Mouse (Mus musculus) midbrain, embryonic 10.5 days (tissue): ENCODE measurements at regions not wholly inside any gene's neighbourhood (a gene's known extent, or its start where the extent isn't known, plus 50 kb on each side); places are given as distances from the start of the nearest gene placed in this dataset.

Source experiments
- DNase-seq: peaks from one replicate; pipeline ENCODE4 v3.0.0-alpha.2; 2017; ENCODE audit warnings: low spot score
- H3K27ac ChIP-seq: fragments of 300-500 bp; sonication (generic); replicated peaks from 2 replicates; pipeline ENCODE4 v1.5.1; 2016; ENCODE audit warnings: mild to moderate bottlenecking
- H3K27me3 ChIP-seq: fragments of 300-500 bp; sonication (generic); 2 replicates; pipeline ENCODE4 v1.6.1; 2016; ENCODE audit warnings: low read depth, mild to moderate bottlenecking; ENCODE audit not compliant: poor library complexity, severe bottlenecking
- H3K36me3 ChIP-seq: fragments of 300-500 bp; sonication (generic); 2 replicates; pipeline ENCODE4 v1.6.1; 2016; ENCODE audit warnings: mild to moderate bottlenecking, moderate library complexity
- H3K4me1 ChIP-seq: fragments of 300-500 bp; sonication (generic); 2 replicates; pipeline ENCODE4 v1.6.1; 2016
- H3K4me3 ChIP-seq: fragments of 300-500 bp; sonication (generic); 2 replicates; pipeline ENCODE4 v1.5.1; 2016; ENCODE audit warnings: mild to moderate bottlenecking, moderate library complexity
- H3K9me3 ChIP-seq: fragments of 300-500 bp; sonication (generic); replicated peaks from 2 replicates; pipeline ENCODE4 v1.6.1; 2016; ENCODE audit warnings: mild to moderate bottlenecking
- WGBS: fragments of 180-500 bp; shearing (Covaris S2); methylation state at CpG from one replicate; pipeline ENCODE4 v1.1.7; 2016; 5-methylcytosine and 5-hydroxymethylcytosine counted together

DNA sequence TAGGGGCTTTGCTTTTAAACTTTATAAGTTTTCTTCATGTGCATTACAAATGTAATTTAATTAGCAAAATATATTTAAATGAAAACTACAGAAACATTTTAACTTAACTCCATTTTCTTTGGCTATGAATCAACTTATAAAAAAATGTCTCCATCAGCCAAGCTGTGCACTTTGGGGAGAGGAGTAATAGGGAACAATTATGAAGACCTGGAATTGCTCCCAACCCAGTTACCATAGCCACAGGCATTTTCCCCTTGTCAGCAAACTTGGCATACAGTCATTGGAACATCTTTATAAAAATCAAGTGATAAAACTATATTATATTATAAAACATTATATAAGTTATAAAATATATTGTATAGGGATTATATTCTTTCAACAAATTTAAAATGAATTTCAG, 65.0 kb downstream of the Atxn7l3b start:
- DNase-seq: no peak
- no peak overlapping the region for H3K27ac ChIP-seq

DNA sequence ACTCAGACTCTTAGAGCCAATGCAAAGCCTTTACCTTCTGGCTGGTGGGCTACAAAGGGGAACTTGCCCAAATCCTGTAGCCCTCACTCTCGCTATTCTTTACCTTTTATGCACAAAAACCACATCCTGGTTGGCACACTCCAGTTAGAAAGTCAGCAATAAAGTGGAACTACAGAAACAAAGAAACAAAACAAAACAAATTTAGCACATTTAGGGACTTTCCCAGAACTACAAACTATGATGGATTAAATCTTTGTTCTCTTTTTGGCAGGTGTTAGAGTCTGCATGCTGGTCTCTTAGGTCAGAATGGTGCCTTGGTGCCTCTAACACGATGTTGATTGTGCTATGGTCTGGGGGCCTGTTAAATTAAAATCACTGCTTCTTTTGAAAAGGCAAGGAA, 65.4 kb downstream of the Atxn7l3b start:
- DNase-seq: no peak
- Histone ChIP-seq H3K36me3 (no peaks in the 10 kb centered on the region), H3K4me3 (no peak overlapping the region), H3K4me1 (no peaks in the 10 kb centered on the region), H3K27me3 (no peaks in the 10 kb centered on the region), H3K9me3 (no peaks in the 10 kb centered on the region), H3K27ac (no peak overlapping the region)
- 66% methylated on average over 2 of the region's 2 CpGs for WGBS

More for the DNA sequence above, 65.0 kb downstream of the Atxn7l3b start:
- no peaks in the 10 kb centered on the region for H3K27me3 ChIP-seq
- H3K4me3 ChIP-seq: no peak overlapping the region
- H3K36me3 ChIP-seq: no peaks in the 10 kb centered on the region
- H3K9me3 ChIP-seq: no peaks in the 10 kb centered on the region
- H3K4me1 ChIP-seq: no peaks in the 10 kb centered on the region

DNA sequence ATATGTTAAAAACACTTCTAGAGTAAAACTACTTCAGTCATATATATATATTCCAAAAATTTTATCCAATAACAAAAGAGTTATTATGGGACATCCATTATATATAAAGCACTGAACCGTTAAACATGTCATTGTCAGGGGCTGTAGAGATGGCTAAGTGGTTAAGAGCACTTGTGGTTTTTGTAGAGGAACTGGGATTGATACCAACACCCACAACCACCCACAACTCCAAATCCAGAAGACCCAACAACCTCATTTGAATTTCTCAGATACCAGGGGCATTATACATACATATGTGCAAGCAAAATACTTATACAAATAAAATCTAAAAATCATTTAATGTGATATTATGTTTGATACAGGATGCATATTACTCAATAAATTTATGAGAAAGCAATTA, 76.8 kb downstream of the Atxn7l3b start:
- 92% methylated on average over 1 of the region's 1 CpGs for WGBS
- DNase-seq: no peak
- no peaks in the 10 kb centered on the region for H3K36me3 ChIP-seq
- H3K4me1 ChIP-seq: no peaks in the 10 kb centered on the region
- H3K27me3 ChIP-seq: no peaks in the 10 kb centered on the region
- H3K27ac ChIP-seq: no peak overlapping the region
- H3K4me3 ChIP-seq: no peak overlapping the region
- H3K9me3 ChIP-seq: no peaks in the 10 kb centered on the region

DNA sequence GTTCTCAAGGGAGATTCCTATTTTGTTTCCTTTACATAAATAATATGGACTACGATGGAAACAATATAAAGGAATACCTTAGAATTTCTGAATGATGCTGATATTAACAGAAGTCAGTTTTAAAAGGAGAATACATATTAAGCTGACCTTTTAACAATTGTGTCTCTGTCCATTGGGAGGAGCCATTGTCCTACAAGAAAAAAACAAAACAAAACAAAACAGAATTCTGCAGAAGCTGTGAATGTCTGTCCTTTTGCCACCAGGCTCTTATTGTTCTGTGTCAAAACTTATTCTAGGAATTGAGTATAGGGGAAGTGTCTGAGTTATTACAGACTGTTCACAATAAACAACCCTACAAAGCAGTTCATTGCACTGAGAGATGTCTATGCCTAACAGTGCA, 82.6 kb downstream of the Atxn7l3b start:
- no peaks in the 10 kb centered on the region for H3K4me1 ChIP-seq
- no peaks in the 10 kb centered on the region for H3K9me3 ChIP-seq
- H3K27ac ChIP-seq: no peak overlapping the region
- no peaks in the 10 kb centered on the region for H3K27me3 ChIP-seq
- no peaks in the 10 kb centered on the region for H3K36me3 ChIP-seq
- no peak overlapping the region for H3K4me3 ChIP-seq
- 79% methylated on average over 1 of the region's 1 CpGs for WGBS
- DNase-seq: no peak

DNA sequence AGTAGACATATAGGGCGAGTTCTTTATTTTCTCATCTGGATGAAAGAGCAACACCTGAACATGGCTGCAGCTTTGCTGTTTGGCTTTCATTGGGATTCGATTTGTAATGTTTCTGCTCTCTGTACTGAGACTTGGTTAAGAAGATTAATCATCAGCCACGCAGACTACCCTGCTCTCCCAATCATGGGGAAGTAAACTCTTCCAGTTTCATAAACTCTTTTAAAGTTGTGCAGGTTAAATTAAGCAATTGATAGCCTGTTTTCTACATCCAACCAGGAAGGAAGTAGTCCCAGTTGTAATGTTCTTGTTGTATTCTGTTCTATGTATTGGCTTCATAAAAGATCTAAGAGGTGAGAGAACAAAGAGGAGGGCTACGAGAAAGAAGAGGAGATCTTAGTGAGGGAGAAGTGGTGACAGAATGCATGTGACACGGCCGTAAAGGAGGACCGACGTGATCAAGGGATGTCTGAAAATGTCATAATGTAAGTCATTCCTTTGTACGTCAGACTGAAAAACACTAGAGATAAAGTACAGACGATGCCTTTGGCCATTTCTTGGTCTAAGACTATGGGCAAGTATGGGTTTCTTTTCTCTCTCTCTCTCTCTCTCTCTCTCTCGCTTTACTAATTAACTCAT, 91.3 kb downstream of the Atxn7l3b start:
- H3K9me3 ChIP-seq: no peaks in the 10 kb centered on the region
- no peak for DNase-seq
- WGBS: 88% methylated on average over 11 of the region's 11 CpGs
- H3K27me3 ChIP-seq: no peaks in the 10 kb centered on the region
- no peak overlapping the region for H3K4me3 ChIP-seq
- H3K36me3 ChIP-seq: no peaks in the 10 kb centered on the region
- H3K4me1 ChIP-seq: no peaks in the 10 kb centered on the region
- no peak overlapping the region for H3K27ac ChIP-seq

DNA sequence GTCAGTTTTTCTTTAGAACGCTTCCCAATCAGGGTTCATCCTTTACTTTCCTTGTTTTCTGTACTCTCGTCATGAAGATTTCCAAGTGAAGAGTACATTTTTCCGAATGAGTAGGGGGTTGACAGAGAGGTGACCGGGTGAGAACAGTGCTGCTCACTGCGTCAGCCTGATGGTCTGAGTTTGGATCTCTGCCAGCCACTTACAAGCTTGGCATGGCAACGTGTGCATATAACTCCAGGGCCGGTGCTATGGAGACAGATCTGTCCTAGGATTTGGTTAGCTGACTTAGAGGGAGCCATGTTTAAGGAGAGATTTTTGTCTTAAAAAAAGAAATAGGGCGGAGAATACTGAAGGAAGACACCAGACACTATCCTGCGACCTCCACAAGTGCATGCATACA, 92.8 kb downstream of the Atxn7l3b start:
- H3K4me3 ChIP-seq: no peak overlapping the region
- H3K27ac ChIP-seq: no peak overlapping the region
- H3K27me3 ChIP-seq: no peaks in the 10 kb centered on the region
- no peaks in the 10 kb centered on the region for H3K36me3 ChIP-seq
- no peak for DNase-seq
- H3K4me1 ChIP-seq: no peaks in the 10 kb centered on the region
- WGBS: 88% methylated on average over 9 of the region's 9 CpGs
- H3K9me3 ChIP-seq: no peaks in the 10 kb centered on the region

DNA sequence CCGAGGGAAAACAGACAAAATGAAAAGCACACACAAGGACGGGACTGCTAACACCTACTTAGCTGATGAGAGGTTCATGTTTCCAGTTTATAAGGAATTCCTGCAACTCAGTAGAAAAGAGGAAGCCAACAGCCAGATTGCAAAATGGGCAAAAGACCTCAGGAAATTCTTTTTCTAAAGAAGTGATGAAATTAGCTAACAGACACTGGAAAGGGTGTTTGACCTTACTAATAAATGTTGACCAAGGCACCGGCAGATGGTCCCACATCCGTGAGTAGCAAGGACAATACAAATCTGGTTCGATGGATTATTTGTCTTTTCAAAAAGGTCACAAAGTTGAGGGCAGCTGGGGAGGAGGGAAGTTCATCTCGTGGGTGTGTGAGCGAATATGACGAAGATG, 93.3 kb downstream of the Atxn7l3b start:
- no peaks in the 10 kb centered on the region for H3K4me1 ChIP-seq
- H3K27me3 ChIP-seq: no peaks in the 10 kb centered on the region
- WGBS: 72% methylated on average over 8 of the region's 8 CpGs
- no peak for DNase-seq
- H3K9me3 ChIP-seq: no peaks in the 10 kb centered on the region
- no peak overlapping the region for H3K4me3 ChIP-seq
- H3K36me3 ChIP-seq: no peaks in the 10 kb centered on the region
- no peak overlapping the region for H3K27ac ChIP-seq

DNA sequence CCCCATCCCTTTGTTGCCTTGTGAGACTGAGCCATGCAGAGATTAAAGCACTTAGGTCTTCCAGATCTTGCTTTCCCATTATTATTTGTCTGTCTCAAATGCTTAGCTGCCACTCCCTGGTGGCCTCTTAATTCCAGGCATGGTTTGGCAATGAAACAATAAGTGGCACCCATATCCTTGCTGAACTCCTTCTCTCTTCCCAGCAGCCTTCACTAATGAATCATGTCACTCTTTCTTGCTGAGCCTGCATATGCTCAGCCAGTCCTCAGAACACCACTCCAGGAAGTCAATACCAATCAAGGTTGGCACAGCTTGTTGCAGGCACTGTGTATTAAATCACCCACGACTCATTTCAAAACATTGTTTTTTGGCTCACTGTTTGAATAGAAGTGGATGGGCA, 118.6 kb downstream of the Atxn7l3b start:
- 26% methylated on average over 1 of the region's 1 CpGs for WGBS
- Histone ChIP-seq H3K27me3 (no peaks in the 10 kb centered on the region), H3K9me3 (no peaks in the 10 kb centered on the region), H3K4me1 (peaks cover 5% of the 10 kb centered on the region), H3K36me3 (no peaks in the 10 kb centered on the region), H3K4me3 (no peak overlapping the region), H3K27ac (no peak overlapping the region)
- no peak for DNase-seq

DNA sequence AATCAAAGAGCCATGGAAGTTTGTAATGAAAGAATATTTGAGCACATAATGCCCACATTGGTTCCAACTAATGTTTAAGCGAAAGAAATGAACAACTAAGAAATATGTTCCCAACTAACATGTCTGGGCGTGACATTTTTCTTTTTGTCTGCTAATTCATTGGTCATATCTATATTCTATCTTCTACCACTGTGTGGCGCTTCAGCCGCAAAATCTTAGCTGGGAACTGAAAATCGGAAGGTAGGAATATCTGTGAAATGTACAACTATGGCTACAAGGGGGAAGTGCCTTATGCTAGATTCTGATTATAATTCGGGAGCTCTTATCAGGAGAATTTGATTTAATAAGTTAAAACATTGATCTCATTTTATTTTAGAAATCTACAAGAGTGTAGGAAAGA, 125.2 kb downstream of the Atxn7l3b start:
- Histone ChIP-seq H3K27me3 (peaks cover 4% of the 10 kb centered on the region; the same call in 1 of the 2 replicates), H3K4me3 (no peak overlapping the region), H3K27ac (no peak overlapping the region), H3K4me1 (peaks cover 5% of the 10 kb centered on the region), H3K36me3 (no peaks in the 10 kb centered on the region), H3K9me3 (no peaks in the 10 kb centered on the region)
- 53% methylated on average over 6 of the region's 6 CpGs for WGBS
- no peak for DNase-seq

DNA sequence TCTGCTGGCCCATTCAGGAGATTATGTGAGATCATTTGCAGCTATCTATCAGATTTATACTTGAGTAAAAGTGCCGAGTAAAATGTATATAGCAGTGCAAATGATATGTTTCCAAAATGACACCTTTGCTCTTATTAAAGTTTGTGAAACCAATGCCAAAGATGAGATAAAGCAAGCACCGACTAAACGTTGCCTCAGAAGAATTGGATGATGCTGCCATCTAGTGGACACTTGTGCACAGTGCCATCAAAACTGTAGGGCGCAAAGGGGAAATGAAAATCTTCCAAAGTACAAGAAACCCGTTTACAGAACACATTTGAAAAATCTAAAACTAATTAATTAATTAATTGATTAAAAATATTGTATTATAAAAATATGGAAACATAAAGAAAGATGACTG, 127.2 kb downstream of the Atxn7l3b start:
- no peak overlapping the region for H3K4me3 ChIP-seq
- no peaks in the 10 kb centered on the region for H3K9me3 ChIP-seq
- no peaks in the 10 kb centered on the region for H3K36me3 ChIP-seq
- peak; percentile 43 for DNase-seq
- H3K27me3 ChIP-seq: peaks cover 4% of the 10 kb centered on the region; the same call in 1 of the 2 replicates
- H3K27ac ChIP-seq: no peak overlapping the region
- WGBS: 9% methylated on average over 5 of the region's 5 CpGs
- peaks cover 16% of the 10 kb centered on the region for H3K4me1 ChIP-seq

DNA sequence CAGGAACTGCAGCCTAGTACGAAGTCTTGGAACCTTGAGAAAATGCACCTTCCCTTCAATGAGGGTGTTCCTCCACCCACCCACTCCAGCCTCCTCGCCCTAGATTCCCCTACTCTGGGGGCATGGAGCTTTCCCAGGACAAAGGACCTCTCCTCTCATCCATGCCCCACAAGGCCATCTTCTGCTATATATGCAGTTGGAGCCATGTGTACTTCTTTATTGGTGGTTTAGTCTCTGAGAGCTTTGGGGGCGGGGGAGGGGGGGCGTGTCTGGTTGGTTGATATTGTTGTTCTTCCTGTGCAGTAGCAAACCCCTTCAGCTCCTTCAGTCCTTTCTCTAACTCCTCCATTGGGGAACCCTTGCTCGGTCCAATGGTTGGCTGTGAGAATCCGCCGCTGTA, 130.2 kb downstream of the Atxn7l3b start:
- peak; percentile 58 for DNase-seq
- 34% methylated on average over 7 of the region's 7 CpGs for WGBS
- Histone ChIP-seq H3K4me1 (peaks cover 28% of the 10 kb centered on the region), H3K36me3 (no peaks in the 10 kb centered on the region), H3K9me3 (no peaks in the 10 kb centered on the region), H3K27me3 (peaks cover 4% of the 10 kb centered on the region; the same call in 1 of the 2 replicates), H3K27ac (peak overlapping the region; percentile 78), H3K4me3 (no peak overlapping the region)

DNA sequence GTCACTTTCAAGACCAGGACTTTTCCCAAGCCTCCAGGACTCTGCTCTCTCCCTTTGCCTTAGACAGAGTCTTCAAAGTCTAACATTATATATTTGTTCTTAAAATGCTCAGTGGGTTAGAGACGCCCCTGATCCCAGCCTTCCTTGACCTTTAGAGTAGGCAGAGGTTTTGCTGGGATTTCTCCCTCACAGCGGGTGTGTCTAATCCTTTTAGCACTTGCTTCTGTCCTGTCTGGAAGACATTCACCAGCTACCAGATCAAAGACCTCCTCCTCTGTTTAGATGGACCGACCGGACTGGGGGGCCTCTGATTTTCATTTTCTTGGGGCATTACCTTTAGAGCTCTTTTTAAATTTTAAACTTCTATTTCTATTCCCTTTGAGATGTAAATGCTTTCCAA, 130.7 kb downstream of the Atxn7l3b start:
- peak; percentile 70 for DNase-seq
- 3% methylated on average over 4 of the region's 4 CpGs for WGBS

DNA sequence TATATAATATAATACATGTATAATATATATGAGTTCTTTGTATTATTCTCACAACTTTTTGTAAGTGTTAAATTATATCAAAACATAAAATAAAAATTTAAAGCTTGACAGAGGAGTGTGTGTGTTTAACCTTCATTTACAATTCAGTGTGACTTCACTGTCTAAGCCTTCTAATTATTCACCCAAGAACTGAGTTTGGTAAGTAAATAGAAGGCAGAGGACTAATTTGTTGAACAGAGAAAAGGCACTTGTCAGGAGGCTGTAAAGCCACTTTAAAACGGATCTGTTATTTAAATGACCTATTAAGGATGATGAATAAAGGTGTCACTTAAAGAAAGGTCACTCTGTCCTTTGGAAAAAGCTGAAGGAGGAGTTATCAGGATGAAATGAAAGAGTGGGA, 132.9 kb downstream of the Atxn7l3b start:
- Histone ChIP-seq H3K4me1 (peaks cover 28% of the 10 kb centered on the region), H3K36me3 (no peaks in the 10 kb centered on the region), H3K4me3 (no peak overlapping the region), H3K9me3 (no peaks in the 10 kb centered on the region), H3K27ac (no peak overlapping the region), H3K27me3 (no peaks in the 10 kb centered on the region)
- DNase-seq: no peak
- whole genome bisulfite sequencing: 9% methylated on average over 1 of the region's 1 CpGs

More for the DNA sequence above, 130.7 kb downstream of the Atxn7l3b start:
- Histone ChIP-seq H3K27me3 (peaks cover 4% of the 10 kb centered on the region; the same call in 1 of the 2 replicates), H3K9me3 (no peaks in the 10 kb centered on the region), H3K4me1 (peaks cover 28% of the 10 kb centered on the region), H3K36me3 (no peaks in the 10 kb centered on the region), H3K27ac (peak overlapping the region; percentile 78; the same call in 1 of the 2 replicates), H3K4me3 (no peak overlapping the region)

DNA sequence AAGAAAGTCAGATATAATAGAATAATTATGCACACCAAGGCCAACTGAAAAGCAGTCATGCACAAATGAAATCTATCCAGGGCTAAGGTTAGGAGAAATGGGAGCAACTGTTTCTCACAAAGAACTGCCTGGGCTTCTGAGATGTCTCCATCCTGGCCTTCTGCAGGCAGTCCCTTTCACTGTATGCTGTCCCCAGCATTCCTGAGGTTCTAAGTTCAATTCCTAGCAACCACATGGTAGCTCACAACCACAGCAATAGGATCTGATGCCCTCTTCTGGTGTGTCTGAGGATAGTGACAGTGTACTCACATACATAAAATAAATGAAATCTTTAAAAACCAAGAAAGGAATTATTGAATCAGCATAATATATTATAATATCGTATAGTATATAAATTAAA, 133.3 kb downstream of the Atxn7l3b start:
- Histone ChIP-seq H3K27me3 (no peaks in the 10 kb centered on the region), H3K36me3 (no peaks in the 10 kb centered on the region), H3K4me3 (no peak overlapping the region), H3K9me3 (no peaks in the 10 kb centered on the region), H3K4me1 (peaks cover 28% of the 10 kb centered on the region), H3K27ac (no peak overlapping the region)
- WGBS: 83% methylated on average over 1 of the region's 1 CpGs
- peak; percentile 18 for DNase-seq
